Mouse (Mus musculus): Measurements from ENCODE around the gene Msn. TPM values are rescaled to one million over a fixed set of nuclear protein-coding genes. Genes with fewer than 3 reads are reported as not detected.
"Not testable (repeated sequence)": the region's sequence is repeated elsewhere in the genome, so short reads cannot be mapped to it uniquely, and the experiment has no call there.

The Msn gene
- total RNA-seq, 2 experiments from 2014 or later = 15.8 to 18.4 TPM

GRCm38 (mm10) chrX:96134840-96135580 lies 39.2 kb downstream of the Msn start:
- intact Hi-C loops (cut with DNase I) = loop anchor here (5.0 kb wide), 1 partner anchor 108 kb away; no protein-coding TSS in a partner anchor
- DNase-seq (ENCODE audit: low spot score in 2 of 2) = peak in 1 of 2 experiments; percentile 62

- intact Hi-C loops (cut with DNase I) = no loop called here
- no peak for DNase-seq (ENCODE audit: low spot score in 2 of 2)
Measured at GRCm38 (mm10) chrX:96135581-96135980, 39.7 kb downstream of the Msn start.

- no peak for DNase-seq (ENCODE audit: low spot score in 2 of 2)
- intact Hi-C loops (cut with DNase I) = no loop called here
Measured at GRCm38 (mm10) chrX:96139262-96139661, 43.4 kb downstream of the Msn start.

GRCm38 (mm10) chrX:96144960-96145488 lies 49.2 kb downstream of the Msn start:
- intact Hi-C loops (cut with DNase I) = loop anchor here (5.0 kb wide), 1 partner anchor 732 kb away; no protein-coding TSS in a partner anchor
- peak in 1 of 2 experiments; percentile 6 for DNase-seq (ENCODE audit: low spot score in 2 of 2)

- intact Hi-C loops (cut with DNase I) = loop anchor here (5.0 kb wide), 1 partner anchor 729 kb away; no protein-coding TSS in a partner anchor
- no peak for DNase-seq (ENCODE audit: low spot score in 2 of 2)
Measured at GRCm38 (mm10) chrX:96148217-96148616, 52.4 kb downstream of the Msn start.

GRCm38 (mm10) chrX:96153362-96153761 lies 57.5 kb downstream of the Msn start:
- intact Hi-C loops (cut with DNase I) = no loop called here
- DNase-seq (ENCODE audit: low spot score in 2 of 2) = no peak

GRCm38 (mm10) chrX:96157936-96158335 lies 62.1 kb downstream of the Msn start:
- intact Hi-C loops (cut with DNase I) = no loop called here
- no peak for DNase-seq (ENCODE audit: low spot score in 2 of 2)

GRCm38 (mm10) chrX:96162571-96162970 lies 66.7 kb downstream of the Msn start:
- DNase-seq (ENCODE audit: low spot score in 2 of 2) = no peak

GRCm38 (mm10) chrX:96171645-96172388 lies 76.0 kb downstream of the Msn start:
- DNase-seq (ENCODE audit: low spot score in 2 of 2) = peak in 1 of 2 experiments; percentile 23
- intact Hi-C loops (cut with DNase I) = no loop called here

More at GRCm38 (mm10) chrX:96162571-96162970, 66.7 kb downstream of the Msn start:
- intact Hi-C loops (cut with DNase I) = no loop called here

- peak; percentile 11 to 22 for DNase-seq (ENCODE audit: low spot score in 2 of 2)
- intact Hi-C loops (cut with DNase I) = loop anchor here (2.0 kb wide), 1 partner anchor 160 kb away; no protein-coding TSS in a partner anchor
Measured at GRCm38 (mm10) chrX:96178437-96178836, 82.6 kb downstream of the Msn start.

GRCm38 (mm10) chrX:96184100-96184732 lies 88.4 kb downstream of the Msn start:
- no peak for DNase-seq (ENCODE audit: low spot score in 2 of 2)
- intact Hi-C loops (cut with DNase I) = no loop called here

- DNase-seq (ENCODE audit: low spot score in 2 of 2); intact Hi-C loops (cut with DNase I): not testable (repeated sequence)
Measured at GRCm38 (mm10) chrX:96205143-96205542, 109.3 kb downstream of the Msn start.

GRCm38 (mm10) chrX:96206872-96207271 lies 111.0 kb downstream of the Msn start:
- no peak for DNase-seq (ENCODE audit: low spot score in 2 of 2)
- intact Hi-C loops (cut with DNase I) = no loop called here

- intact Hi-C loops (cut with DNase I) = no loop called here
- no peak for DNase-seq (ENCODE audit: low spot score in 2 of 2)
Measured at GRCm38 (mm10) chrX:96218088-96218487, 122.2 kb downstream of the Msn start.

Other genes with a start within 250 kb of the Msn start
- gene Las1l, start 139.1 kb upstream of the Msn start, total RNA-seq (2021) = 10 to 100 TPM; 50.4 to 61.6 TPM
- gene Vsig4, start 197.4 kb downstream of the Msn start, total RNA-seq (2021) = not detected

Measured in left cerebral cortex, postnatal 25 days (tissue).